Mouse (Mus musculus): ENCODE measurements around the gene Ttll7. TPM values are rescaled to one million over a fixed set of nuclear protein-coding genes. Genes with fewer than 3 reads are reported as not detected.
A peak's percentile ranks its signal among the peaks of the same experiment; 100 is the strongest.

Ttll7 gene
- polyA plus RNA-seq, 1 experiment from 2014 or later, result 3.9 TPM

- Histone ChIP-seq H3K4me3 (replicated peaks) (peak overlapping the region; percentile 20), H3K4me1 (no peaks in the 10 kb centered on the region), H3K9me3 (replicated peaks) (no peaks in the 10 kb centered on the region), H3K9ac (no peak overlapping the region), H3K27ac (replicated peaks) (no peak overlapping the region), H3K4me2 (replicated peaks) (peak overlapping the region; percentile 41), H3K27me3 (no peaks in the 10 kb centered on the region), H3K36me3 (no peaks in the 10 kb centered on the region)
- no peak for ATAC-seq (ENCODE audit: insufficient number of reproducible peaks, low FRiP score, low TSS enrichment, low read depth)
- 47% methylated on average over 15 of the region's 15 CpGs for WGBS
These were observed 142.7 kb downstream of the Ttll7 start for GRCm38 (mm10) chr3:146994670-146995415.

GRCm38 (mm10) chr3:146999148-146999547 lies 147.0 kb downstream of the Ttll7 start:
- Histone ChIP-seq H3K27me3 (no peaks in the 10 kb centered on the region), H3K4me1 (no peaks in the 10 kb centered on the region), H3K4me2 (replicated peaks) (no peak overlapping the region), H3K4me3 (replicated peaks) (no peak overlapping the region), H3K27ac (replicated peaks) (no peak overlapping the region), H3K9ac (no peak overlapping the region), H3K36me3 (no peaks in the 10 kb centered on the region), H3K9me3 (replicated peaks) (no peaks in the 10 kb centered on the region)
- no peak for ATAC-seq (ENCODE audit: insufficient number of reproducible peaks, low FRiP score, low TSS enrichment, low read depth)
- 68% methylated on average over 2 of the region's 2 CpGs for WGBS

- 78% methylated on average over 3 of the region's 3 CpGs for WGBS
- no peaks in the 10 kb centered on the region for H3K4me1 ChIP-seq
- ATAC-seq (ENCODE audit: insufficient number of reproducible peaks, low FRiP score, low TSS enrichment, low read depth), result no peak
- no peak overlapping the region for H3K9ac ChIP-seq
- H3K27ac ChIP-seq (replicated peaks), result no peak overlapping the region
- no peaks in the 10 kb centered on the region for H3K9me3 ChIP-seq (replicated peaks)
- no peak overlapping the region for H3K4me2 ChIP-seq (replicated peaks)
- no peak overlapping the region for H3K4me3 ChIP-seq (replicated peaks)
- H3K27me3 ChIP-seq, result no peaks in the 10 kb centered on the region
- H3K36me3 ChIP-seq, result no peaks in the 10 kb centered on the region
These were observed 148.8 kb downstream of the Ttll7 start for GRCm38 (mm10) chr3:147000963-147001362.

DNA sequence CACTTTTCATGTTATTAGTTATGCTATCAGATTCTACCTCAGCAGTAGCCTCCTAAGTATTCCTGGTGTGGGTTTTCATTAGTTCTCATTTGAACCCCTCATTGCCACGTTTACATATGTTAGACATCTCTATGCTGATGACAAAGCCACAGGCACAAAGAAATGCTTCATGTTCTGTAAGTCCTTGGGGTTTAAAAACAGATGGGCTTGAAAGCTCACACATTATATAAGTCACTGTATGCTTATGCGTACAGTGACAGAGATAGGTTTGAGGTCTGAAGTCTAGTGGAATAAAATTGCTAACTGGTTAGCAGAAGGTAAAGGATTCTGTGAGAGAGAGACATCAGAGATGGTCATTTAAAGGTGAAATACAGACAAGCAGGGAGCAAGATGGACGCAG lies 149.4 kb downstream of the Ttll7 start:
- H3K4me1 ChIP-seq, result no peaks in the 10 kb centered on the region
- no peak for ATAC-seq (ENCODE audit: insufficient number of reproducible peaks, low FRiP score, low TSS enrichment, low read depth)
- no peak overlapping the region for H3K4me2 ChIP-seq (replicated peaks)
- no peak overlapping the region for H3K4me3 ChIP-seq (replicated peaks)
- H3K36me3 ChIP-seq, result no peaks in the 10 kb centered on the region
- no peaks in the 10 kb centered on the region for H3K9me3 ChIP-seq (replicated peaks)
- no peaks in the 10 kb centered on the region for H3K27me3 ChIP-seq
- no peak overlapping the region for H3K27ac ChIP-seq (replicated peaks)
- WGBS, result 65% methylated on average over 3 of the region's 3 CpGs
- H3K9ac ChIP-seq, result no peak overlapping the region

- Histone ChIP-seq H3K9me3 (replicated peaks) (no peaks in the 10 kb centered on the region), H3K27ac (replicated peaks) (no peak overlapping the region), H3K27me3 (no peaks in the 10 kb centered on the region), H3K4me2 (replicated peaks) (no peak overlapping the region), H3K9ac (no peak overlapping the region), H3K36me3 (no peaks in the 10 kb centered on the region), H3K4me1 (no peaks in the 10 kb centered on the region), H3K4me3 (replicated peaks) (no peak overlapping the region)
- 95% methylated on average over 6 of the region's 6 CpGs for WGBS
- no peak for ATAC-seq (ENCODE audit: insufficient number of reproducible peaks, low FRiP score, low TSS enrichment, low read depth)
These were observed 164.3 kb downstream of the Ttll7 start for GRCm38 (mm10) chr3:147016506-147016905.

GRCm38 (mm10) chr3:147019506-147019905 lies 167.3 kb downstream of the Ttll7 start:
- Histone ChIP-seq H3K27ac (replicated peaks) (no peak overlapping the region), H3K4me2 (replicated peaks) (no peak overlapping the region), H3K4me1 (no peaks in the 10 kb centered on the region), H3K9ac (no peak overlapping the region), H3K4me3 (replicated peaks) (no peak overlapping the region), H3K36me3 (no peaks in the 10 kb centered on the region), H3K9me3 (replicated peaks) (no peaks in the 10 kb centered on the region), H3K27me3 (no peaks in the 10 kb centered on the region)
- no peak for ATAC-seq (ENCODE audit: insufficient number of reproducible peaks, low FRiP score, low TSS enrichment, low read depth)
- 25% methylated on average over 5 of the region's 5 CpGs for WGBS

GRCm38 (mm10) chr3:147026248-147026647 lies 174.1 kb downstream of the Ttll7 start:
- no peak for ATAC-seq (ENCODE audit: insufficient number of reproducible peaks, low FRiP score, low TSS enrichment, low read depth)
- no peaks in the 10 kb centered on the region for H3K27me3 ChIP-seq
- H3K36me3 ChIP-seq, result no peaks in the 10 kb centered on the region
- H3K4me1 ChIP-seq, result no peaks in the 10 kb centered on the region
- no peaks in the 10 kb centered on the region for H3K9me3 ChIP-seq (replicated peaks)
- no peak overlapping the region for H3K4me3 ChIP-seq (replicated peaks)
- H3K9ac ChIP-seq, result no peak overlapping the region
- no peak overlapping the region for H3K27ac ChIP-seq (replicated peaks)
- 74% methylated on average over 5 of the region's 5 CpGs for WGBS
- no peak overlapping the region for H3K4me2 ChIP-seq (replicated peaks)

GRCm38 (mm10) chr3:147028382-147028781 lies 176.2 kb downstream of the Ttll7 start:
- H3K4me1 ChIP-seq, result no peaks in the 10 kb centered on the region
- H3K4me3 ChIP-seq (replicated peaks), result no peak overlapping the region
- no peaks in the 10 kb centered on the region for H3K36me3 ChIP-seq
- no peaks in the 10 kb centered on the region for H3K9me3 ChIP-seq (replicated peaks)
- WGBS, result 90% methylated on average over 7 of the region's 7 CpGs
- no peaks in the 10 kb centered on the region for H3K27me3 ChIP-seq
- no peak overlapping the region for H3K27ac ChIP-seq (replicated peaks)
- H3K9ac ChIP-seq, result no peak overlapping the region
- no peak overlapping the region for H3K4me2 ChIP-seq (replicated peaks)
- ATAC-seq (ENCODE audit: insufficient number of reproducible peaks, low FRiP score, low TSS enrichment, low read depth), result no peak

DNA sequence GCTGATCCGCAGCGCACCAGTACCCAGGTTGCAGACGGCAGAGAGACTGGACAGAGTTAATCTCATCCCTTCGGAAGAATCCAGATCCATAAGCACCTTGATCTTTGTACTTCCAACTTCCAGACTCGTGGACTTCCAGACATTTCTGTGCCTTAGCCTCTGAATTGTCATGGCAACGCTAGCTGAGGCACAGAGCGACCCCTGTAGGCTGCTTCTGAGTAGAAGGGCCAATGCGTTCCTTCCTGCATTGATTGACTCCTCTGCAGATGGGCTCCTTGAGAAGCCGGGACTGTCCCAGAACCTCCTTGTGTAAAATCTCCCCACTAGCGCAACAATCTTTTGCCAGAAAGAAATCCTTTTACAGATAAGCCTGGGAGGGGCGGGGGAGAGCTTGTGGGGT lies 177.6 kb downstream of the Ttll7 start:
- no peak for ATAC-seq (ENCODE audit: insufficient number of reproducible peaks, low FRiP score, low TSS enrichment, low read depth)
- H3K27me3 ChIP-seq, result no peaks in the 10 kb centered on the region
- H3K4me3 ChIP-seq (replicated peaks), result no peak overlapping the region
- no peaks in the 10 kb centered on the region for H3K9me3 ChIP-seq (replicated peaks)
- H3K9ac ChIP-seq, result no peak overlapping the region
- 80% methylated on average over 11 of the region's 11 CpGs for whole genome bisulfite sequencing
- H3K27ac ChIP-seq (replicated peaks), result no peak overlapping the region
- H3K36me3 ChIP-seq, result no peaks in the 10 kb centered on the region
- no peaks in the 10 kb centered on the region for H3K4me1 ChIP-seq
- H3K4me2 ChIP-seq (replicated peaks), result no peak overlapping the region

GRCm38 (mm10) chr3:147030266-147030880 lies 178.2 kb downstream of the Ttll7 start:
- no peaks in the 10 kb centered on the region for H3K9me3 ChIP-seq (replicated peaks)
- H3K4me2 ChIP-seq (replicated peaks), result no peak overlapping the region
- no peak for ATAC-seq (ENCODE audit: insufficient number of reproducible peaks, low FRiP score, low TSS enrichment, low read depth)
- H3K36me3 ChIP-seq, result no peaks in the 10 kb centered on the region
- no peak overlapping the region for H3K9ac ChIP-seq
- no peaks in the 10 kb centered on the region for H3K27me3 ChIP-seq
- H3K4me1 ChIP-seq, result no peaks in the 10 kb centered on the region
- no peak overlapping the region for H3K4me3 ChIP-seq (replicated peaks)
- no peak overlapping the region for H3K27ac ChIP-seq (replicated peaks)
- 41% methylated on average over 11 of the region's 11 CpGs for WGBS
